Mouse (Mus musculus) forebrain, embryonic 16.5 days (tissue): ENCODE measurements around the gene Ttll11. TPM values are rescaled to one million over a fixed set of nuclear protein-coding genes. Genes with fewer than 3 reads are reported as not detected.
A peak's percentile ranks its signal among the peaks of the same experiment; 100 is the strongest.

Experiments used
- ATAC-seq: fragments of 200-750 bp; cut with Nextera tagmentation; 2 replicates; pipeline ENCODE4 v1.8.0; 2017; ENCODE audit warnings: mild to moderate bottlenecking, moderate library complexity
- H3K27ac ChIP-seq: fragments of 300-500 bp; sonication (generic); 2 replicates; pipeline ENCODE4 v1.5.1; 2014; ENCODE audit warnings: low read length, control low read depth
- H3K27me3 ChIP-seq: fragments of 300-500 bp; sonication (generic); replicated peaks from 2 replicates; pipeline ENCODE4 v1.6.1; 2014; ENCODE audit warnings: low read length; ENCODE audit not compliant: control insufficient read depth, insufficient read depth
- H3K36me3 ChIP-seq: fragments of 300-500 bp; sonication (generic); 2 replicates; pipeline ENCODE4 v1.6.1; 2014; ENCODE audit not compliant: control insufficient read depth, insufficient read depth
- H3K4me1 ChIP-seq: fragments of 300-500 bp; sonication (generic); replicated peaks from 2 replicates; pipeline ENCODE4 v1.6.1; 2014; ENCODE audit warnings: low read length; ENCODE audit not compliant: control insufficient read depth, insufficient read depth
- H3K4me2 ChIP-seq: fragments of 300-500 bp; sonication (generic); 2 replicates; pipeline ENCODE4 v1.6.1; 2014; ENCODE audit warnings: mild to moderate bottlenecking, low read length, control low read depth
- H3K4me3 ChIP-seq: fragments of 300-500 bp; sonication (generic); replicated peaks from 2 replicates; pipeline ENCODE4 v1.5.1; 2014; ENCODE audit warnings: mild to moderate bottlenecking, low read length, control low read depth
- H3K9ac ChIP-seq: fragments of 300-500 bp; sonication (generic); replicated peaks from 2 replicates; pipeline ENCODE4 v1.6.1; 2014; ENCODE audit warnings: low read depth, low read length, control low read depth
- H3K9me3 ChIP-seq: fragments of 300-500 bp; sonication (generic); 2 replicates; pipeline ENCODE4 v1.6.1; 2016; ENCODE audit warnings: low read length; ENCODE audit not compliant: control insufficient read depth
- WGBS: fragments of 180-500 bp; shearing (Covaris S2); extraction: QIAGEN DNeasy Blood & Tissue Kit; methylation state at CpG from one replicate; pipeline ENCODE4 v1.1.7; 2014; 5-methylcytosine and 5-hydroxymethylcytosine counted together
- polyA plus RNA-seq: library from polyadenylated mRNA; unstranded; fragments of >200 nt; fragmentation: Nextera tagmentation; extraction: Ambion mirVana; gene quantifications from 2 replicates; pipeline ENCODE4 v1.2.1, GENCODE M21; 2015

Ttll11 gene
- polyA plus RNA-seq, 1 experiment from 2014 or later: 2.5 TPM

DNA sequence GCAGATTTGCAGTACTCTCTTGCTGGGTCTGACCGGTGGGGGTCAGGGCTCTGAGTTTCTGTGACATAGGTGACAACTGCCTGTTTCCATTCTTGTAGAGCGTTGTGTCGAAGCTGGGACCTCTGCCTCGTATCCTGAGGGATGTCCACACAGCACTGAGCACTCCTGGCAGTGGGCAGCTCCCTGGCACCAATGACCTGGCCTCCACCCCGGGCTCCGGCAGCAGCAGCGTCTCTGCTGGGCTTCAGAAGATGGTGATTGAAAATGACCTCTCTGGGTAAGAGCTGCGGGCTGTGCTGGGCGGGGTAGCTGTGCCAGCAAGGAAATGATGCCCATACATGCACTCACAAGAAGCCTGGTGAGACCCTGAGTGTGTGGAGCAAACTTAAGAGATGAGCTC, 261.1 kb downstream of the Ttll11 start:
- Histone ChIP-seq H3K9ac (no peak overlapping the region), H3K4me3 (no peak overlapping the region), H3K4me1 (peaks cover 12% of the 10 kb centered on the region), H3K27me3 (no peaks in the 10 kb centered on the region), H3K36me3 (peaks cover 14% of the 10 kb centered on the region), H3K9me3 (no peaks in the 10 kb centered on the region), H3K4me2 (no peak overlapping the region), H3K27ac (no peak overlapping the region)
- WGBS: 96% methylated on average over 9 of the region's 9 CpGs
- ATAC-seq: no peak

GRCm38 (mm10) chr2:35718003-35718500, 261.7 kb downstream of the Ttll11 start:
- Histone ChIP-seq H3K4me2 (no peak overlapping the region), H3K9ac (no peak overlapping the region), H3K4me1 (peaks cover 9% of the 10 kb centered on the region; the same call in 1 of the 2 replicates), H3K4me3 (no peak overlapping the region), H3K27ac (no peak overlapping the region), H3K9me3 (no peaks in the 10 kb centered on the region), H3K36me3 (peaks cover 12% of the 10 kb centered on the region), H3K27me3 (no peaks in the 10 kb centered on the region)
- WGBS: 84% methylated on average over 5 of the region's 5 CpGs
- no peak for ATAC-seq

DNA sequence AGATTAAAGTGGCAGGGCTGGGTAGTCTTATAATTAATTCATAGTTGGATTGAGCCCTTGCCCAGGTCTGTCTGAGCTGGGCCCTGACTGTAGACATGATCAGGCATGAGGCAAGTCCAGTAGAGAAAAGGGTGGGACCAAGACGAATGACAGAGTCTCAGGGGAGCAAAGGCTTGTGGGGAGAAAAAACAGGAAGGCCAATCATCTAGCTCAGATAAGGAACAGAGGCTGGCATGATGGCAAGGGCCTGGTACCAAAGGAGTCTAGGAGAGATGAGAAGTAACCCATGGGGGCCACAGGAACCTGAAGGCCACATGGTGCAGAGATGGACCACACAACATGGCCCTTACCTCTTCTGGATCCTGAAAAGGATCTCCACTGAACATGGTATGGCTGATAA, 263.5 kb downstream of the Ttll11 start:
- no peaks in the 10 kb centered on the region for H3K27me3 ChIP-seq
- no peak overlapping the region for H3K4me3 ChIP-seq
- H3K27ac ChIP-seq: no peak overlapping the region
- ATAC-seq: no peak
- peaks cover 9% of the 10 kb centered on the region; the same call in 1 of the 2 replicates for H3K4me1 ChIP-seq
- H3K9me3 ChIP-seq: no peaks in the 10 kb centered on the region
- no peak overlapping the region for H3K9ac ChIP-seq
- H3K4me2 ChIP-seq: no peak overlapping the region
- H3K36me3 ChIP-seq: peaks cover 8% of the 10 kb centered on the region
- WGBS: 83% methylated on average over 1 of the region's 1 CpGs

- H3K4me1 ChIP-seq: peaks cover 9% of the 10 kb centered on the region; the same call in 1 of the 2 replicates
- 72% methylated on average over 3 of the region's 3 CpGs for WGBS
- H3K9ac ChIP-seq: no peak overlapping the region
- H3K9me3 ChIP-seq: no peaks in the 10 kb centered on the region
- H3K27me3 ChIP-seq: no peaks in the 10 kb centered on the region
- H3K36me3 ChIP-seq: peaks cover 8% of the 10 kb centered on the region
- H3K4me2 ChIP-seq: no peak overlapping the region
- H3K27ac ChIP-seq: no peak overlapping the region
- no peak overlapping the region for H3K4me3 ChIP-seq
- no peak for ATAC-seq
Measured at GRCm38 (mm10) chr2:35715485-35715884, 264.2 kb downstream of the Ttll11 start.

GRCm38 (mm10) chr2:35714742-35715167, 265.0 kb downstream of the Ttll11 start:
- WGBS: 36% methylated on average over 8 of the region's 8 CpGs
- H3K9ac ChIP-seq: no peak overlapping the region
- peaks cover 9% of the 10 kb centered on the region; the same call in 1 of the 2 replicates for H3K4me1 ChIP-seq
- no peaks in the 10 kb centered on the region for H3K9me3 ChIP-seq
- ATAC-seq: no peak
- H3K27me3 ChIP-seq: no peaks in the 10 kb centered on the region
- no peak overlapping the region for H3K27ac ChIP-seq
- H3K4me2 ChIP-seq: no peak overlapping the region
- H3K4me3 ChIP-seq: no peak overlapping the region
- peaks cover 10% of the 10 kb centered on the region for H3K36me3 ChIP-seq

DNA sequence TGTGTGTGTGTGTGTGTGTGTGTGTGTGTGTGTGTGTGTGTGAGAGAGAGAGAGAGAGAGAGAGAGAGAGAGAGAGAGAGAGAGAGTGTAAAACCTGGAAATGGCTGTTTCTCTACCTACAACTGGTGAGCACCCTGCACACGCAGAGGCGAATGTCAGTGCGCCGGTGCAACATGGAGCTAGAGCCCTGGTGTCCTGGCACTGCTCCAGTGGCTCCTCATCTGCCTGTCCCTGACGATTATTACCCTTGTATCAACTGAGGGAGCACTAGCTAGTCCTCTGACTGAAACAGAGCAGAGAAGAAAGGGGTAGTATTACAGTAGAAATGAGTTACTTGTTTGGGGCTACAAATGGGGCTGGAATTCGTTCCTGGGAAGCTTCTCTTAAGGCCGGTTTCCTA, 266.3 kb downstream of the Ttll11 start:
- 80% methylated on average over 7 of the region's 7 CpGs for WGBS

GRCm38 (mm10) chr2:35712611-35713010, 267.1 kb downstream of the Ttll11 start:
- peaks cover 9% of the 10 kb centered on the region; the same call in 1 of the 2 replicates for H3K4me1 ChIP-seq
- WGBS: 96% methylated on average over 5 of the region's 5 CpGs
- no peaks in the 10 kb centered on the region for H3K9me3 ChIP-seq
- no peak overlapping the region for H3K4me3 ChIP-seq
- H3K27me3 ChIP-seq: no peaks in the 10 kb centered on the region
- H3K27ac ChIP-seq: no peak overlapping the region
- no peak for ATAC-seq
- H3K9ac ChIP-seq: no peak overlapping the region
- H3K4me2 ChIP-seq: no peak overlapping the region
- peaks cover 9% of the 10 kb centered on the region for H3K36me3 ChIP-seq

More for the DNA sequence above, 266.3 kb downstream of the Ttll11 start:
- Histone ChIP-seq H3K4me3 (no peak overlapping the region), H3K4me1 (peaks cover 9% of the 10 kb centered on the region; the same call in 1 of the 2 replicates), H3K27me3 (no peaks in the 10 kb centered on the region), H3K9ac (no peak overlapping the region), H3K9me3 (no peaks in the 10 kb centered on the region), H3K4me2 (no peak overlapping the region), H3K36me3 (peaks cover 9% of the 10 kb centered on the region), H3K27ac (no peak overlapping the region)
- no peak for ATAC-seq

- ATAC-seq: no peak
- no peak overlapping the region for H3K4me3 ChIP-seq
- H3K27ac ChIP-seq: no peak overlapping the region
- H3K9ac ChIP-seq: no peak overlapping the region
- H3K27me3 ChIP-seq: no peaks in the 10 kb centered on the region
- no peaks in the 10 kb centered on the region for H3K36me3 ChIP-seq
- no peak overlapping the region for H3K4me2 ChIP-seq
- H3K9me3 ChIP-seq: no peaks in the 10 kb centered on the region
- H3K4me1 ChIP-seq: peaks cover 12% of the 10 kb centered on the region
- WGBS: 89% methylated on average over 3 of the region's 3 CpGs
Measured at GRCm38 (mm10) chr2:35703241-35703640, 276.5 kb downstream of the Ttll11 start.

- no peaks in the 10 kb centered on the region for H3K36me3 ChIP-seq
- peaks cover 12% of the 10 kb centered on the region for H3K4me1 ChIP-seq
- 30% methylated on average over 6 of the region's 6 CpGs for WGBS
- H3K27ac ChIP-seq: no peak overlapping the region
- H3K4me3 ChIP-seq: no peak overlapping the region
- no peaks in the 10 kb centered on the region for H3K27me3 ChIP-seq
- H3K4me2 ChIP-seq: no peak overlapping the region
- H3K9ac ChIP-seq: no peak overlapping the region
- ATAC-seq: peak; percentile 34; the same call in 1 of the 2 replicates
- no peaks in the 10 kb centered on the region for H3K9me3 ChIP-seq
Measured at GRCm38 (mm10) chr2:35702608-35703007, 277.1 kb downstream of the Ttll11 start.

DNA sequence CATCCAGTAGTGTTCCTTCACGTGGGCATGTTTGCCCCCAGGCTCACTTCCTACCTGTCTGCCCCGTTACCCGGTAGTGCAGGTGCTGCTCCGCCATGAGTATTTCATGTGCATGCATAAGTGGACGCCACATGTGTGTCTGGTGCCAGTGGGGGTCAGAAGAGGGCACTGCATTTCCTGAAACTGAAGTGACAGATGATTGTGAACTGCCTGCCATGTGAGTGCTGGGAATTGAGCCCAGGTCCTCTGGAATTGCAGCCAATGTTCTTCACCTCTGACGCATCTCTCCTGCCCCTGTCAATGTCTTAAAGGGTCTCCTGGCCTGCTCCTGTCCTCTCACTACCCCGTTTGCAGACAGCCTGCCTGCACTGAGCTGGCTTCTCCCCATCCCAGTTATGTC, 277.7 kb downstream of the Ttll11 start:
- Histone ChIP-seq H3K9me3 (no peaks in the 10 kb centered on the region), H3K27ac (no peak overlapping the region), H3K9ac (no peak overlapping the region), H3K36me3 (no peaks in the 10 kb centered on the region), H3K4me3 (no peak overlapping the region), H3K4me1 (peaks cover 16% of the 10 kb centered on the region), H3K4me2 (no peak overlapping the region), H3K27me3 (no peaks in the 10 kb centered on the region)
- ATAC-seq: no peak
- 79% methylated on average over 7 of the region's 7 CpGs for WGBS
